Mouse (Mus musculus) hindbrain, embryonic 12.5 days (tissue): Measurements from ENCODE around the gene Gabrg1. TPM values are rescaled to one million over a fixed set of nuclear protein-coding genes. Genes with fewer than 3 reads are reported as not detected.

Source experiments
- ATAC-seq: fragments of 200-750 bp; cut with Nextera tagmentation; 2 replicates; pipeline ENCODE4 v1.8.0; 2017; ENCODE audit warnings: moderate TSS enrichment; ENCODE audit not compliant: low FRiP score
- H3K27ac ChIP-seq: fragments of 300-500 bp; sonication (generic); 2 replicates; pipeline ENCODE4 v1.5.1; 2016; ENCODE audit warnings: mild to moderate bottlenecking
- H3K27me3 ChIP-seq: fragments of 300-500 bp; sonication (generic); 2 replicates; pipeline ENCODE4 v1.6.1; 2016; ENCODE audit warnings: mild to moderate bottlenecking
- H3K36me3 ChIP-seq: fragments of 300-500 bp; sonication (generic); 2 replicates; pipeline ENCODE4 v1.6.1; 2016; ENCODE audit warnings: mild to moderate bottlenecking
- H3K4me1 ChIP-seq: fragments of 300-500 bp; sonication (generic); 2 replicates; pipeline ENCODE4 v1.6.1; 2016
- H3K4me2 ChIP-seq: fragments of 300-500 bp; sonication (generic); replicated peaks from 2 replicates; pipeline ENCODE4 v1.6.1; 2016; ENCODE audit warnings: mild to moderate bottlenecking
- H3K4me3 ChIP-seq: fragments of 300-500 bp; sonication (generic); 2 replicates; pipeline ENCODE4 v1.5.1; 2016; ENCODE audit warnings: mild to moderate bottlenecking
- H3K9ac ChIP-seq: fragments of 300-500 bp; sonication (generic); 2 replicates; pipeline ENCODE4 v1.6.1; 2016; ENCODE audit warnings: mild to moderate bottlenecking, moderate library complexity
- H3K9me3 ChIP-seq: fragments of 300-500 bp; sonication (generic); replicated peaks from 2 replicates; pipeline ENCODE4 v1.6.1; 2016; ENCODE audit warnings: mild to moderate bottlenecking
- WGBS: fragments of 180-500 bp; shearing (Covaris S2); methylation state at CpG from one replicate; pipeline ENCODE4 v1.1.7; 2016; 5-methylcytosine and 5-hydroxymethylcytosine counted together
- polyA plus RNA-seq: library from polyadenylated mRNA; unstranded; fragments of >200 nt; fragmentation: Nextera tagmentation; extraction: Ambion mirVana; gene quantifications from 2 replicates; pipeline ENCODE4 v1.2.1, GENCODE M21; 2016

The Gabrg1 gene
- 1.1 and 2.0 TPM in 2 replicates for polyA plus RNA-seq

DNA sequence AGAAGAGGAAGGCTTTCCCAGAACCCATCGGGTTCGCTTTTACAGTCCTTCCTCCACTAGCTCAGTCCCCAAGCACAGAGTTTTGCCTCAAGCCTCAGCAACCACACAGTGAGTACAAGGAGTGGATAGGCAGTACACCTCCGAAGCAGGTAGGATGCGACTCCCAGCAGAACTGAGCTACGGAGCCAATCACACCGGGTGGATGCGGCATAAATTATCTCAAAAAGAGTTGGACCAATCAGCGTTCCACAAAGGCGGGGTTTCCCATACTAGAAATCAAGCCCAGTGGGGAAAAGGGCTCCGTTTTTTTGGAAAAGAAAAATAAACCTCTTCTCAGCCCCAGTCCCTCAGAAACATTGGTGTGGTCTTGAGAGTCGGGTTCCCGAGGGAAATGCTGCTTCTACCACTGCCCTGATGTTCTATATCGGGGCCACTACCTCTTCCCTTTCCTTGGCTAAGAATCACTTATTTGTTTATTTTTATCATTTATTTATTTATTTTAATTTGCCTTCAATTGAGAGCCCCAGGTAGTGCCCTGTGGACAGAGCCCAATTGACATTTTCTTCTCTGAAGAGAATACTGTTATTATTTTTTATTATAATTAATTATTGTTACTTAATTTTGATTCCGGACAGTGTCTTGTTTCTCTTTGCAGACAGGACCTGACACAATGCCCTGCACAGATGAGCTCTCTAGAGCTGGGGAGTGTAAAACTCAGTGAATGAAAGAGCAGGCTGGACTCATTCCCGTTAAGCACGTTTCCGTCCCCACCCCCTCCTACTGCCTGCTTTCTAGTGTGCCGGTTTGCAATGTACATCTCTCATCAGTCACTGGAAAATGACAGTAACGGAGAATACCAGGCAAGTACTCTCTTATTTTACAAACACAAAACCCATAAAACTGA is at the start of gene Gabrg1:
Gene Gabrg1 (minus strand): TSS at position 426 of the 904 bp plus-strand sequence.
- Histone ChIP-seq H3K27me3 (no peaks in the 10 kb centered on the region), H3K36me3 (no peaks in the 10 kb centered on the region), H3K9ac (no peak within 1 kb of the TSS; the same call in 1 of the 2 replicates), H3K4me1 (0 out of 2 replicates have a peak, but pooled peaks cover 2% of the 10 kb centered on the region), H3K4me2 (peak within 1 kb of the TSS; percentile 79), H3K4me3 (peak within 1 kb of the TSS; percentile 34), H3K27ac (0 out of 2 replicates have a peak within 1 kb of the TSS, but pooled peaks have one; percentile 30), H3K9me3 (no peaks in the 10 kb centered on the region)
- peak; percentile 94 for ATAC-seq
- under 1% methylated on average over 19 of the region's 19 CpGs for WGBS

DNA sequence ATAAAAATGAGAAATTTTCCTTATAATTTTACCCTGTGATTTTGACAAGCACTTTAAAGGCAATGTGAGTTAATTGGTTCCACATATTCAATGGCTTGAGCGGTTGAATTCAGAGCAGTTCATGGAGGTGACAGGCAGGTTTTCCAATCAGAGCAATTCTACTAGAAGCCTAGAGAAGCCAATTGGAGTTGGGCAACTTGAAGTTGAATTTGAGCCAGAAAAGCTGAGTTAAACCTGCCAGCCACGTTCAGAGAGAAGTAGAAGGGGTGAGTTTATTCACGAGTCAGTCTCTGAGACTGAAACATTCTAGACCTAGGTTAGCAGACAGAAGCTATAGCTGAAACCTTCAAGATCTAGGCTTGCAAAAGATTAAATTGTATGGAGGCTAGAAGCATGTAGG is 41.6 kb upstream of the Gabrg1 start:
- WGBS: 80% methylated on average over 3 of the region's 3 CpGs
- no peak for ATAC-seq
- H3K4me1 ChIP-seq: no peaks in the 10 kb centered on the region
- no peaks in the 10 kb centered on the region for H3K36me3 ChIP-seq
- H3K4me3 ChIP-seq: no peak overlapping the region
- H3K9me3 ChIP-seq: no peaks in the 10 kb centered on the region
- no peak overlapping the region for H3K27ac ChIP-seq
- H3K4me2 ChIP-seq: no peak overlapping the region
- H3K27me3 ChIP-seq: no peaks in the 10 kb centered on the region
- H3K9ac ChIP-seq: no peak overlapping the region

DNA sequence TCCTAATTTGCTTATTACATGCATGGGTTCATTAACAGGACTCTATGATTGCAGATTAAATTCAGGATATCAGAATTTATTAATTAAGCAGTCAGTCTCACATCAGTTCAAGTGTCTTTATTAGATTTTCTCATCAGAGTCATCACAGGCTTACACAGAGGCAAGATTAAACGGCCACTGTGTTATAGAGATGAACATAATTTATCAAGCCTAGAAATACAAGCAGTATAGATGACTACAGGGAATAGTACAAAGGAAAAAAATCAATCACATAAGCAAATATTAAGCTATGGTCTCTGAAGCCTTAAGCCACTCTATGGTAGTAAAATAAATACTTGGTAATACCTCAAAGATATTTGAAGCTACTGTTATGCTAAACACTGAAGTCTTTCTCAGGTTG is 27.7 kb upstream of the Gabrg1 start:
- H3K36me3 ChIP-seq: no peaks in the 10 kb centered on the region
- 65% methylated on average over 1 of the region's 1 CpGs for WGBS
- ATAC-seq: peak; percentile 56; the same call in 1 of the 2 replicates
- H3K4me2 ChIP-seq: no peak overlapping the region
- H3K4me3 ChIP-seq: no peak overlapping the region
- no peak overlapping the region for H3K27ac ChIP-seq
- H3K4me1 ChIP-seq: no peaks in the 10 kb centered on the region
- no peaks in the 10 kb centered on the region for H3K9me3 ChIP-seq
- H3K9ac ChIP-seq: no peak overlapping the region
- no peaks in the 10 kb centered on the region for H3K27me3 ChIP-seq

DNA sequence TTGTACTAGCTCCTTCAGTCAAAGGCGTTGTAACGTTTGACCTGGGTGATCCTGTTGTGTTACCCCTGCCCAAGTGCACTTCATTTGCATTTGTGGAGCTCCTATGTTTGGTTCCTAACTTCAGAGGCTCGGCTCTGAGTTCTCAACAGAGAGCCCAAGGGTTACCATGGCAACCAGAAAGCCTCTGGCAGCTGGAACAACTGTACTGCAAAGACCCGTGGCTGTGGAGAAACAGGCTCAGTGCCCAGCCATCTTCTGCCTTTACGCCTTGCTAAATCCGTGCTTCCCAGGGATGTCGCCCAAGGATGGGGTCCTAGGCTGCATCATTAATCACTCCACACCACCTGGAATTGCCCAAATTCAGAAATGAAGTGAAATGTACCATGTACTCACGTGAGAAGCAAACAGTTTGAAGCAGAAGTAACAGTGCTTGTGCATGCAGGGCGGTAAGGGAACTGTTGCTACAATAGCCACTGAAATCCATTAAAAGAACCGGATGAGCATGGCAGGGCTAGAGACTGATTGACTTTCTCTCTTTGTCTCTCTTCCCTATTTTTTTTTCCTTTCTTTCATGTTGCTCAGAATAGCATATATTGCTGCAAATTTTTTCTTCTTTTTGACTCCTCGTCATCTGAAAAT is 798 bp upstream of the Gabrg1 start:
- WGBS: 7% methylated on average over 11 of the region's 11 CpGs
- Histone ChIP-seq H3K4me2 (peak overlapping the region; percentile 79), H3K27me3 (no peaks in the 10 kb centered on the region), H3K9ac (no peak overlapping the region; the same call in 1 of the 2 replicates), H3K4me1 (0 out of 2 replicates have a peak, but pooled peaks cover 2% of the 10 kb centered on the region), H3K27ac (0 out of 2 replicates have a peak overlapping the region, but pooled peaks have one; percentile 30), H3K4me3 (peak overlapping the region; percentile 34), H3K9me3 (no peaks in the 10 kb centered on the region), H3K36me3 (no peaks in the 10 kb centered on the region)
- ATAC-seq: peak; percentile 96

DNA sequence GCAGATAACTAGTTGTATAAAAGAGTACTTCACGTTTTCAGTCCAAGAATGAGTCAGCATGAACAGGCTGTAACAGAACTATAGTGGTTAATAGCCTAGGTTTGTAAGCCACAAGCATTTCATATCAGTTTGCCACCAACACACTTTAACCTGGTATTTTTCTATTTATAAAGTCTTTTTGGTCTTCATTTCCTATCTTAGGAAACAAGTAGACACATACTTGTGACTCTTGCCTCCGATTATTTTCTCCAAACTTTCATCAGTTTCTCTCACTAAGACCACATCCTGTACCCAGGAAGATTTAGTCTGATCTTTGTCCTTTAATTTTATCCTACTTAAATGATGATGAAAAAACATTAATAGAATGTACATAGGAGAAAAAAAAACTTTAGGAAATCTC is 23.7 kb downstream of the Gabrg1 start:
- no peak for ATAC-seq
- H3K4me1 ChIP-seq: no peaks in the 10 kb centered on the region
- no peak overlapping the region for H3K4me3 ChIP-seq
- WGBS: 82% methylated on average over 2 of the region's 2 CpGs
- no peak overlapping the region for H3K4me2 ChIP-seq
- H3K27ac ChIP-seq: no peak overlapping the region
- H3K9ac ChIP-seq: no peak overlapping the region
- no peaks in the 10 kb centered on the region for H3K36me3 ChIP-seq
- H3K27me3 ChIP-seq: no peaks in the 10 kb centered on the region
- H3K9me3 ChIP-seq: no peaks in the 10 kb centered on the region

DNA sequence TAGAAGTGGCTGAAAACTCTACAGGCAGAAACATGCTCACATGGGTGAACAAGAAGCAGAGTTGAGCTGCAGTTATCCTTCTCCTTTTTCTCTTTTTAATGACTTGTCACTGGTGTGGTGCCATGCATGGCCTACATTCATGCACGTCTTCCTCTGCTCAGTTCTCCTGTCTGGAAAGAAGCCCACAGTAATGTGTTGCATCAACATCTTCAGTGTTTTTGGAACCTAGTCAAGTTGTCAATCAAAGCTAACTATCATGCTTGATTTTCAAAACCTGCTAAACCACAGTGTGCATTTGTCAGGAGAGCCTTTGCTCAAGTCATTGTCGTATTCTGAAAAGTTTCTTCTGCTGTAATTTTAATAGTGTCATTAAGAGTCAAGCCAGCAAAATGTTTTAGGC is 106.3 kb downstream of the Gabrg1 start:
- no peaks in the 10 kb centered on the region for H3K9me3 ChIP-seq
- no peak overlapping the region for H3K4me3 ChIP-seq
- H3K27ac ChIP-seq: no peak overlapping the region
- no peaks in the 10 kb centered on the region for H3K36me3 ChIP-seq
- ATAC-seq: no peak
- 91% methylated on average over 2 of the region's 2 CpGs for WGBS
- no peaks in the 10 kb centered on the region for H3K4me1 ChIP-seq
- no peak overlapping the region for H3K4me2 ChIP-seq
- no peaks in the 10 kb centered on the region for H3K27me3 ChIP-seq
- no peak overlapping the region for H3K9ac ChIP-seq

DNA sequence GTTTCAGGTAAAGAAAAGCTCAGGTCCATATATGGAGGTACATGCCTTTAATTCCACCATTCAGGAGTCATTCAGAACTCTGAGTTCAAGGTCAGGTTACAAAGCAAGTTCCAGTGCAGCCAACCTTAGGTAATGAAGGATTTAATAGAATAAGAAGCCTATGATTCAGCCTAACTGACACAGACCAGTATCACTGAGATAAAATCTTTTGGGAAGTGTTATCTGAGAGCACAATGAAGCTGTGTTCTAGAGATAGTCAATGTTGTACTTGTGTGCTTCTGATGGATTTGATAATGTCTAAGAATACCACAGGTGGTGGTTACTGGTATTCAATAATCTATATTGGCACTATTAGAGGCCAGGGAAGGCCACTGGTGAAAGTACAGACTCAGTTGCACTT is 138.1 kb downstream of the Gabrg1 start:
- no peak for ATAC-seq
- no peaks in the 10 kb centered on the region for H3K36me3 ChIP-seq
- H3K27me3 ChIP-seq: no peaks in the 10 kb centered on the region
- no peaks in the 10 kb centered on the region for H3K4me1 ChIP-seq
- no peak overlapping the region for H3K27ac ChIP-seq
- H3K9ac ChIP-seq: no peak overlapping the region
- H3K4me2 ChIP-seq: no peak overlapping the region
- H3K9me3 ChIP-seq: no peaks in the 10 kb centered on the region
- no peak overlapping the region for H3K4me3 ChIP-seq
